Mouse (Mus musculus): ENCODE results near the gene Irf7.

- TF ChIP-seq CHD2 (IDR thresholded peaks at IDR 0.05; ENCODE audit: low read depth, low read length) (no peak), HCFC1 (IDR thresholded peaks at IDR 0.05; ENCODE audit: borderline replicate concordance, insufficient read depth, low read length) (no peak), MAFK (IDR thresholded peaks at IDR 0.05; ENCODE audit: insufficient read depth, low read depth, low read length) (no peak), ZC3H11A (IDR thresholded peaks at IDR 0.05; ENCODE audit: borderline replicate concordance, low read depth, low read length) (no peak)
These were observed 31.8 kb upstream of the Irf7 start for GRCm38 (mm10) chr7:141297926-141298650.
